Mouse (Mus musculus) stomach, postnatal 0 days (tissue): ENCODE measurements at regions not wholly inside any gene's neighbourhood (a gene's known extent, or its start where the extent isn't known, plus 50 kb on each side); places are given as distances from the start of the nearest gene placed in this dataset.

Experiments used
- CTCF ChIP-seq: IDR thresholded peaks from 2 replicates; pipeline ENCODE4 v1.5.1; 2016; ENCODE audit warnings: antibody characterized with exemption, low read depth, mild to moderate bottlenecking, moderate library complexity
- EP300 ChIP-seq: optimal IDR thresholded peaks from 2 replicates; pipeline ENCODE3; 2016; ENCODE audit warnings: antibody characterized with exemption

DNA sequence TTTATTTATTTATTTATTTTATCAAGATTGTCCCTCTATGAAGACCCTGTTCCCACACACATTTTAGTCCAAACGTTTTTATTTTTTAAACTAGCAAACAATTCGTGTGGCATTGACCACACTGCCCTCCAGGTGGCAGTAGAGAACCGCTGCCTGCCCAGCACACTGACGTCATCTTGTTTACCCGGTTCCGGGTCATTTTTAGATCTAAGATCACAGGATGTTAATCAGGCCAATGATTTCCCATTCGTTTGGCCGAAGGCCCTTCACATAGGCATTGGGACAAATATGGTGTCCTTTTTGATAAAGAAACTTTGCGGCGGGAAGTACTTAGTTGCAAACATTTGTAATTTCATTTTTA is 78.7 kb upstream of the Ppm1b start:
- peak; percentile 96 for TF ChIP-seq CTCF
- TF ChIP-seq EP300, result no peak
